Mouse (Mus musculus): Measurements from ENCODE around the gene Anxa7. TPM values are rescaled to one million over a fixed set of nuclear protein-coding genes. Genes with fewer than 3 reads are reported as not detected.

The Anxa7 gene
- polyA plus RNA-seq, 1 experiment, result 75.0 TPM

GRCm38 (mm10) chr14:20480195-20480579 is 254 bp upstream of the Anxa7 start:
- Histone ChIP-seq H3K4me3 (peak overlapping the region; percentile 81), H3ac (ENCODE audit: control insufficient read depth, insufficient read length) (peak overlapping the region; percentile 25), H3K36me3 (ENCODE audit: control insufficient read depth, insufficient read depth) (peaks cover 4% of the 10 kb centered on the region), H3K79me2 (ENCODE audit: control insufficient read depth, insufficient read depth) (peaks cover 33% of the 10 kb centered on the region), H3K27me3 (ENCODE audit: control insufficient read depth, insufficient read depth, insufficient read length) (no peaks in the 10 kb centered on the region), H3K4me2 (ENCODE audit: low read depth) (peak overlapping the region; percentile 99)
- TF ChIP-seq POLR2AphosphoS2 (IDR thresholded peaks at IDR 0.05; ENCODE audit: insufficient read length, low read depth), result no peak
- TF ChIP-seq POLR2A (IDR thresholded peaks at IDR 0.05; ENCODE audit: insufficient read length, low read depth), result no peak
- TF ChIP-seq MYOD1 (IDR thresholded peaks at IDR 0.05; ENCODE audit: control insufficient read depth in 1 of 3, insufficient read length in 2 of 3, low read depth in 2 of 3), result no peak
- TF ChIP-seq E2F4 (IDR thresholded peaks at IDR 0.05; ENCODE audit: insufficient read depth), result no peak
- no peak for TF ChIP-seq USF1 (IDR thresholded peaks at IDR 0.05; ENCODE audit: low read depth)
- no peak for TF ChIP-seq SRF (IDR thresholded peaks at IDR 0.05; ENCODE audit: control insufficient read depth, insufficient read length, low read depth)
- TF ChIP-seq TCF12 (IDR thresholded peaks at IDR 0.05; ENCODE audit: insufficient read depth, poor library complexity, severe bottlenecking), result no peak
- no peak for TF ChIP-seq MYOG (IDR thresholded peaks at IDR 0.05; ENCODE audit: control insufficient read depth in 1 of 3, insufficient read depth in 1 of 3, insufficient read length in 2 of 3, low read depth in 2 of 3)
- TF ChIP-seq CEBPB (IDR thresholded peaks at IDR 0.05; ENCODE audit: insufficient read depth, poor library complexity, severe bottlenecking), result no peak
- no peak for TF ChIP-seq TCF3 (IDR thresholded peaks at IDR 0.05; ENCODE audit: insufficient read length, low read depth)

- H3ac ChIP-seq (ENCODE audit: control insufficient read depth, insufficient read length), result peak overlapping the region; percentile 25
- H3K79me2 ChIP-seq (ENCODE audit: control insufficient read depth, insufficient read depth), result peaks cover 33% of the 10 kb centered on the region
- peak overlapping the region; percentile 81 for H3K4me3 ChIP-seq
- H3K36me3 ChIP-seq (ENCODE audit: control insufficient read depth, insufficient read depth), result no peaks in the 10 kb centered on the region
- H3K27me3 ChIP-seq (ENCODE audit: control insufficient read depth, insufficient read depth, insufficient read length), result no peaks in the 10 kb centered on the region
- TF ChIP-seq SRF (IDR thresholded peaks at IDR 0.05; ENCODE audit: control insufficient read depth, insufficient read length, low read depth) (peak; percentile 95), MAX (IDR thresholded peaks at IDR 0.05; ENCODE audit: low read depth) (no peak), POLR2AphosphoS2 (IDR thresholded peaks at IDR 0.05; ENCODE audit: insufficient read length, low read depth) (no peak)
- peak overlapping the region; percentile 99 for H3K4me2 ChIP-seq (ENCODE audit: low read depth)
Observed at GRCm38 (mm10) chr14:20478801-20479200, 1.1 kb downstream of the Anxa7 start.

DNA sequence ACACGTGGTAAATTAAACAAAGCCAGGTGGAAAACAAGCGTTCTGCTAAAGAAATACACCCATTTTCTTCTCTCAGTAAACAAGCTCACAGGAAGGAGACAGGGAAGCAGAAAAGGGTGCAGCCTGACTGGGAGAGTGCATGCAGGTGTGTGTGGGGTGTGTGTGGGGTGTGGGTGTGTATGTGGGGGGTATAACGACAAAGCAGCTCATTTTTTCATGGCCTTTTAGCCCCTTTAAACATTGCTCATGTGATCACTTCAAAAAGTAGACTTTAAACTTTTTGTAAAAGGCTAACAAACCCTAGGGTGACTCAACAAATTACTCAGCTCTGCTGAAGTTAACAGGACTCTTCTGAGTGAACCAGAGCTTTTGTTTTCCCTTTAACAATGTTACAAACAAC is 1.5 kb downstream of the Anxa7 start:
- Histone ChIP-seq H3K4me3 (peak overlapping the region; percentile 81), H3K4me2 (ENCODE audit: low read depth) (peak overlapping the region; percentile 99), H3K27me3 (ENCODE audit: control insufficient read depth, insufficient read depth, insufficient read length) (no peaks in the 10 kb centered on the region), H3K36me3 (ENCODE audit: control insufficient read depth, insufficient read depth) (no peaks in the 10 kb centered on the region), H3ac (ENCODE audit: control insufficient read depth, insufficient read length) (no peak overlapping the region), H3K79me2 (ENCODE audit: control insufficient read depth, insufficient read depth) (peaks cover 33% of the 10 kb centered on the region)
- TF ChIP-seq USF1 (IDR thresholded peaks at IDR 0.05; ENCODE audit: low read depth) (no peak), MYOD1 (IDR thresholded peaks at IDR 0.05; ENCODE audit: control insufficient read depth in 1 of 3, insufficient read length in 2 of 3, low read depth in 2 of 3) (no peak), TCF12 (IDR thresholded peaks at IDR 0.05; ENCODE audit: insufficient read depth, poor library complexity, severe bottlenecking) (no peak), POLR2A (IDR thresholded peaks at IDR 0.05; ENCODE audit: insufficient read length, low read depth) (no peak), MYOG (IDR thresholded peaks at IDR 0.05; ENCODE audit: control insufficient read depth in 1 of 3, insufficient read depth in 1 of 3, insufficient read length in 2 of 3, low read depth in 2 of 3) (no peak), TCF3 (IDR thresholded peaks at IDR 0.05; ENCODE audit: insufficient read length, low read depth) (no peak), CEBPB (IDR thresholded peaks at IDR 0.05; ENCODE audit: insufficient read depth, poor library complexity, severe bottlenecking) (no peak), MAX (IDR thresholded peaks at IDR 0.05; ENCODE audit: low read depth) (no peak), REST (IDR thresholded peaks at IDR 0.05; ENCODE audit: insufficient read depth, insufficient read length) (no peak)

DNA sequence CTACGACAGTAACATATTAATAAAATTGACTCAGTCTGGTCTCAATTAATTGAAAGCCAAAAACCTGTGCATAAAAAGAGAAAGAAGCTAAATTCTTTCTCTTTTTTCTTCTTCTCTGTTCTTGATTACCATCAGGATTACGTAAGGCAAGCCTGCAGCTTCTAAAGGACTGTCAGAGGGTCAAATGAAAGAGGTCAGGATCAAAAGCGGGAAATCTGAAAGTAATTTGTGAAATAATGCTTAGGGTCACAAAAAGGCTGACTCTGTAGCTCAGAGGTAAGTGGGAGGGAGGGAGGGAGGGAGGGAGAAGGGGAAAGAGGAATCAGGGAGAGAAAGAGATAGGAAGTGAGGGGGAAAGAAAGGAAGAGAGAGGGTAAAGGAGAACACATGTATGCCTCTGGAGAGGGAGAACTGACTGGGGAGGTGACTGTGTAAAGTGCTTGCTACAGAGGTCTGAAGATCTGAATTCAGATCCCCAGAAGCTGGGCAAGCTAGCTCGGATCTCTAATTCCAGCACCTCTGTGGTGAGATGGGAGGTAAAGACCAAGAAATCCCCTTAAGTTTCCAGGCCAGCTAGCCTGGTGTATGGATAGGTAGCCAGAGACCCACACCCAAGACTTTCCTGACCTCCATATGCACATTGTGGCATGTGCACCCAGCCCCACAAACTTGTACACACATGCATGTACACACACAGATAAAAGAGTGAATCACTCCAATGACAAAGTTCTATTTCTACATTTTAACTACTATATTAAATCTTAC is 2.5 kb downstream of the Anxa7 start:
- no peaks in the 10 kb centered on the region for H3K27me3 ChIP-seq (ENCODE audit: control insufficient read depth, insufficient read depth, insufficient read length)
- peak overlapping the region; percentile 81 for H3K4me3 ChIP-seq
- no peak overlapping the region for H3ac ChIP-seq (ENCODE audit: control insufficient read depth, insufficient read length)
- no peak for TF ChIP-seq TCF3 (IDR thresholded peaks at IDR 0.05; ENCODE audit: insufficient read length, low read depth)
- TF ChIP-seq POLR2AphosphoS2 (IDR thresholded peaks at IDR 0.05; ENCODE audit: insufficient read length, low read depth), result no peak
- no peak for TF ChIP-seq MAX (IDR thresholded peaks at IDR 0.05; ENCODE audit: low read depth)
- no peak for TF ChIP-seq E2F4 (IDR thresholded peaks at IDR 0.05; ENCODE audit: insufficient read depth)
- TF ChIP-seq CEBPB (IDR thresholded peaks at IDR 0.05; ENCODE audit: insufficient read depth, poor library complexity, severe bottlenecking), result no peak
- no peak for TF ChIP-seq MYOD1 (IDR thresholded peaks at IDR 0.05; ENCODE audit: control insufficient read depth in 1 of 3, insufficient read length in 2 of 3, low read depth in 2 of 3)
- no peak for TF ChIP-seq POLR2A (IDR thresholded peaks at IDR 0.05; ENCODE audit: insufficient read length, low read depth)
- no peak for TF ChIP-seq USF1 (IDR thresholded peaks at IDR 0.05; ENCODE audit: low read depth)
- no peak for TF ChIP-seq TCF12 (IDR thresholded peaks at IDR 0.05; ENCODE audit: insufficient read depth, poor library complexity, severe bottlenecking)
- TF ChIP-seq REST (IDR thresholded peaks at IDR 0.05; ENCODE audit: insufficient read depth, insufficient read length), result no peak
- TF ChIP-seq MYOG (IDR thresholded peaks at IDR 0.05; ENCODE audit: control insufficient read depth in 1 of 3, insufficient read depth in 1 of 3, insufficient read length in 2 of 3, low read depth in 2 of 3), result no peak
- no peak for TF ChIP-seq SRF (IDR thresholded peaks at IDR 0.05; ENCODE audit: control insufficient read depth, insufficient read length, low read depth)
- peaks cover 33% of the 10 kb centered on the region for H3K79me2 ChIP-seq (ENCODE audit: control insufficient read depth, insufficient read depth)
- no peaks in the 10 kb centered on the region for H3K36me3 ChIP-seq (ENCODE audit: control insufficient read depth, insufficient read depth)
- H3K4me2 ChIP-seq (ENCODE audit: low read depth), result peak overlapping the region; percentile 99

DNA sequence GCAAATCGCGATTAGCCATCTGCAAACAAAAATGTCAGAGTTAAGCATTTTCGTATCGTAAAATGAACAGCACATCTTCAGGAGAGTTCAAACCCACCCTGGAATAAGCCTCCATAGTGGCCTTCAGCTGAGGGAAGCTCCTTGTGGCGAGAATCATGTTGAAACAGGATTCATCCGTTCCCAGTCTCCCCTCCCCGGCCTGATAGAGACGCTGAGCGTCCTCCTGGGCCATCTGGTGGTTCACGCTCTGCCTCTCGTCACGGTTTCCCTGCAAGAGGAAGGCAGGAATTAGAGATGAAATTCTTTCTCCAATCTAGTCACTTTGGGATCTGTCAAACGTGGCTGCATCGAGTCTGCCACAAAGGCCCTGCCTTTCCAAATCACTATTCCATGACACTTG is 19.7 kb downstream of the Anxa7 start:
- H3K27me3 ChIP-seq (ENCODE audit: control insufficient read depth, insufficient read depth, insufficient read length), result no peaks in the 10 kb centered on the region
- H3ac ChIP-seq (ENCODE audit: control insufficient read depth, insufficient read length), result no peak overlapping the region
- peaks cover 81% of the 10 kb centered on the region for H3K36me3 ChIP-seq (ENCODE audit: control insufficient read depth, insufficient read depth)
- no peak for TF ChIP-seq SRF (IDR thresholded peaks at IDR 0.05; ENCODE audit: control insufficient read depth, insufficient read length, low read depth)
- no peak for TF ChIP-seq REST (IDR thresholded peaks at IDR 0.05; ENCODE audit: insufficient read depth, insufficient read length)
- no peak for TF ChIP-seq CEBPB (IDR thresholded peaks at IDR 0.05; ENCODE audit: insufficient read depth, poor library complexity, severe bottlenecking)
- TF ChIP-seq MYOG (IDR thresholded peaks at IDR 0.05; ENCODE audit: control insufficient read depth in 1 of 3, insufficient read depth in 1 of 3, insufficient read length in 2 of 3, low read depth in 2 of 3), result no peak
- TF ChIP-seq MAX (IDR thresholded peaks at IDR 0.05; ENCODE audit: low read depth), result no peak
- H3K4me3 ChIP-seq, result no peak overlapping the region
- H3K4me2 ChIP-seq (ENCODE audit: low read depth), result no peak overlapping the region
- no peaks in the 10 kb centered on the region for H3K79me2 ChIP-seq (ENCODE audit: control insufficient read depth, insufficient read depth)
